Mouse (Mus musculus) inflammation-experienced regulatory T-cells (primary cell): ENCODE results near the gene Anxa10. TPM values are rescaled to one million over a fixed set of nuclear protein-coding genes. Genes with fewer than 3 reads are reported as not detected.

ENCODE experiments used
- polyA plus RNA-seq, 2 experiments: library from polyadenylated mRNA; unstranded; fragments of 100-300 nt; shearing (Covaris generic); gene quantifications; one replicate each; pipeline ENCODE4 v1.2.1; 2017

Gene Anxa10
- 1 to 10 TPM in 1 of 2 experiments, under 1 TPM in 1; 0.39 to 1.0 TPM for polyA plus RNA-seq

DNA sequence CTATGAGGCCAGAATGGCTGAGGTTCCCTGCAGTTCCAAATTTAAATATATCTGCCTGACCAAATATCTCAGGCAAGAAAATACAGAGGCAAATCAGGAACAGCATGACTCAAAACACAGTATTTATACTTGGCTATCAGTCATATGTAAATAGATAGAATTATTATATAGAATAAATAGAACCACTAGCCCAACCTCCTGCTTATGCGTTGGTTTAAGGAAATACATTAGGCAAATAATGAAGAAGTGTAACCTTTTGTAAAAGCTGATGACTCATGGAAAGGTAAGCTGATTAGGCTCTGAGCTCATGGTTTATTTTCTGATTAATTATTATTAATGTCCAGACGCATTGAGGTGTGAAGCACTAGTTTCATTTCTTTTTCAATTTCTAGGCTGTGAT lies at the start of gene Anxa10:
Gene Anxa10, minus strand, starts transcription at position 53 of the 400 bp plus-strand sequence.

Other genes starting within 250 kb of the Anxa10 start
- gene Palld, start 220.5 kb downstream of the Anxa10 start, polyA plus RNA-seq: 1 to 10 TPM; 2.3 to 3.8 TPM
- gene Ddx60, start 195.1 kb downstream of the Anxa10 start, polyA plus RNA-seq: 10 to 100 TPM; 22.2 to 23.4 TPM